Mouse (Mus musculus) lung, embryonic 15.5 days (tissue): Measurements from ENCODE around the gene Ptgs1. TPM values are rescaled to one million over a fixed set of nuclear protein-coding genes. Genes with fewer than 3 reads are reported as not detected.

Experiments used
- ATAC-seq: fragments of 200-750 bp; cut with Nextera tagmentation; 2 replicates; pipeline ENCODE4 v1.8.0; 2017; ENCODE audit warnings: moderate number of reproducible peaks, borderline replicate concordance; ENCODE audit not compliant: low FRiP score, low TSS enrichment; ENCODE audit errors: extremely low read depth
- H3K27ac ChIP-seq: fragments of 300-500 bp; sonication (generic); 2 replicates; pipeline ENCODE4 v1.5.1; 2015; ENCODE audit warnings: moderate library complexity, mild to moderate bottlenecking, inconsistent platforms
- H3K27me3 ChIP-seq: fragments of 300-500 bp; sonication (generic); 2 replicates; pipeline ENCODE4 v1.6.1; 2015; ENCODE audit warnings: inconsistent platforms
- H3K36me3 ChIP-seq: fragments of 300-500 bp; sonication (generic); 2 replicates; pipeline ENCODE4 v1.6.1; 2015; ENCODE audit warnings: inconsistent platforms
- H3K4me1 ChIP-seq: fragments of 300-500 bp; sonication (generic); 2 replicates; pipeline ENCODE4 v1.6.1; 2015; ENCODE audit warnings: inconsistent platforms
- H3K4me2 ChIP-seq: fragments of 300-500 bp; sonication (generic); 2 replicates; pipeline ENCODE4 v1.6.1; 2015; ENCODE audit warnings: inconsistent platforms, mild to moderate bottlenecking, moderate library complexity
- H3K4me3 ChIP-seq: fragments of 300-500 bp; sonication (generic); 2 replicates; pipeline ENCODE4 v1.5.1; 2015; ENCODE audit warnings: mild to moderate bottlenecking, inconsistent platforms
- H3K9ac ChIP-seq: fragments of 300-500 bp; sonication (generic); 2 replicates; pipeline ENCODE4 v1.6.1; 2015; ENCODE audit warnings: inconsistent platforms
- H3K9me3 ChIP-seq: fragments of 300-500 bp; sonication (generic); 2 replicates; pipeline ENCODE4 v1.6.1; 2016; ENCODE audit warnings: inconsistent platforms
- WGBS: fragments of 180-500 bp; shearing (Covaris S2); methylation state at CpG from one replicate; pipeline ENCODE4 v1.1.7; 2015; 5-methylcytosine and 5-hydroxymethylcytosine counted together
- polyA plus RNA-seq: library from polyadenylated mRNA; unstranded; fragments of >200 nt; fragmentation: Nextera tagmentation; extraction: Ambion mirVana; gene quantifications from 2 replicates; pipeline ENCODE4 v1.2.1, GENCODE M21; 2015

The Ptgs1 gene
- polyA plus RNA-seq, 1 experiment from 2014 or later: 54.9 TPM

GRCm38 (mm10) chr2:36236889-36237288 lies 6.7 kb downstream of the Ptgs1 start:
- 83% methylated on average over 5 of the region's 5 CpGs for WGBS
- no peaks in the 10 kb centered on the region for H3K27me3 ChIP-seq
- H3K27ac ChIP-seq: peak overlapping the region; percentile 79
- peaks cover 42% of the 10 kb centered on the region for H3K4me1 ChIP-seq
- no peak overlapping the region for H3K4me3 ChIP-seq
- H3K9me3 ChIP-seq: no peaks in the 10 kb centered on the region
- no peak overlapping the region for H3K9ac ChIP-seq
- peaks cover 9% of the 10 kb centered on the region; the same call in 1 of the 2 replicates for H3K36me3 ChIP-seq
- ATAC-seq: no peak
- no peak overlapping the region for H3K4me2 ChIP-seq

- Histone ChIP-seq H3K27ac (0 out of 2 replicates have a peak overlapping the region, but pooled peaks have one; percentile 79), H3K27me3 (no peaks in the 10 kb centered on the region), H3K36me3 (peaks cover 9% of the 10 kb centered on the region; the same call in 1 of the 2 replicates), H3K4me1 (peaks cover 39% of the 10 kb centered on the region), H3K9ac (no peak overlapping the region), H3K4me3 (no peak overlapping the region), H3K9me3 (no peaks in the 10 kb centered on the region), H3K4me2 (no peak overlapping the region)
- peak; percentile 3 for ATAC-seq
- 64% methylated on average over 6 of the region's 6 CpGs for WGBS
Observed at GRCm38 (mm10) chr2:36237557-36237956, 7.3 kb downstream of the Ptgs1 start.

- Histone ChIP-seq H3K4me2 (no peak overlapping the region), H3K4me1 (peaks cover 42% of the 10 kb centered on the region), H3K27ac (no peak overlapping the region), H3K4me3 (no peak overlapping the region), H3K27me3 (no peaks in the 10 kb centered on the region), H3K9ac (no peak overlapping the region), H3K9me3 (no peaks in the 10 kb centered on the region), H3K36me3 (peaks cover 9% of the 10 kb centered on the region; the same call in 1 of the 2 replicates)
- no peak for ATAC-seq
- 71% methylated on average over 3 of the region's 3 CpGs for WGBS
Observed at GRCm38 (mm10) chr2:36238467-36238866, 8.2 kb downstream of the Ptgs1 start.

- H3K4me3 ChIP-seq: no peak overlapping the region
- H3K4me1 ChIP-seq: peaks cover 44% of the 10 kb centered on the region
- H3K4me2 ChIP-seq: no peak overlapping the region
- 72% methylated on average over 2 of the region's 2 CpGs for WGBS
- no peaks in the 10 kb centered on the region for H3K27me3 ChIP-seq
- H3K27ac ChIP-seq: no peak overlapping the region
- no peak overlapping the region for H3K9ac ChIP-seq
- H3K36me3 ChIP-seq: peaks cover 9% of the 10 kb centered on the region; the same call in 1 of the 2 replicates
- ATAC-seq: no peak
- no peaks in the 10 kb centered on the region for H3K9me3 ChIP-seq
Observed at GRCm38 (mm10) chr2:36238951-36239350, 8.7 kb downstream of the Ptgs1 start.

GRCm38 (mm10) chr2:36242514-36242913 lies 12.3 kb downstream of the Ptgs1 start:
- Histone ChIP-seq H3K27ac (no peak overlapping the region), H3K36me3 (peaks cover 15% of the 10 kb centered on the region; the same call in 1 of the 2 replicates), H3K4me1 (peaks cover 17% of the 10 kb centered on the region), H3K9me3 (no peaks in the 10 kb centered on the region), H3K9ac (no peak overlapping the region), H3K4me3 (no peak overlapping the region), H3K27me3 (no peaks in the 10 kb centered on the region), H3K4me2 (no peak overlapping the region)
- WGBS: 87% methylated on average over 13 of the region's 13 CpGs
- ATAC-seq: 0 out of 2 replicates have a peak, but pooled peaks have one; percentile 2

GRCm38 (mm10) chr2:36243296-36243891 lies 13.2 kb downstream of the Ptgs1 start:
- no peak overlapping the region for H3K4me2 ChIP-seq
- peaks cover 16% of the 10 kb centered on the region for H3K4me1 ChIP-seq
- H3K4me3 ChIP-seq: no peak overlapping the region
- H3K27ac ChIP-seq: peak overlapping the region; percentile 74
- 59% methylated on average over 9 of the region's 9 CpGs for WGBS
- no peaks in the 10 kb centered on the region for H3K27me3 ChIP-seq
- H3K36me3 ChIP-seq: peaks cover 15% of the 10 kb centered on the region; the same call in 1 of the 2 replicates
- H3K9me3 ChIP-seq: no peaks in the 10 kb centered on the region
- no peak overlapping the region for H3K9ac ChIP-seq
- ATAC-seq: 0 out of 2 replicates have a peak, but pooled peaks have one; percentile 32

GRCm38 (mm10) chr2:36243892-36244309 lies 13.7 kb downstream of the Ptgs1 start:
- no peaks in the 10 kb centered on the region for H3K9me3 ChIP-seq
- H3K9ac ChIP-seq: no peak overlapping the region
- no peak overlapping the region for H3K4me2 ChIP-seq
- WGBS: 25% methylated on average over 5 of the region's 5 CpGs
- peaks cover 16% of the 10 kb centered on the region for H3K4me1 ChIP-seq
- ATAC-seq: peak; percentile 77
- H3K4me3 ChIP-seq: no peak overlapping the region
- peaks cover 13% of the 10 kb centered on the region; the same call in 1 of the 2 replicates for H3K36me3 ChIP-seq
- peak overlapping the region; percentile 74 for H3K27ac ChIP-seq
- no peaks in the 10 kb centered on the region for H3K27me3 ChIP-seq

GRCm38 (mm10) chr2:36244705-36245104 lies 14.5 kb downstream of the Ptgs1 start:
- no peak for ATAC-seq
- peaks cover 16% of the 10 kb centered on the region for H3K4me1 ChIP-seq
- WGBS: 73% methylated on average over 3 of the region's 3 CpGs
- no peaks in the 10 kb centered on the region for H3K9me3 ChIP-seq
- H3K4me2 ChIP-seq: no peak overlapping the region
- no peak overlapping the region for H3K4me3 ChIP-seq
- H3K9ac ChIP-seq: no peak overlapping the region
- peak overlapping the region; percentile 74 for H3K27ac ChIP-seq
- no peaks in the 10 kb centered on the region for H3K27me3 ChIP-seq
- H3K36me3 ChIP-seq: peaks cover 15% of the 10 kb centered on the region; the same call in 1 of the 2 replicates

GRCm38 (mm10) chr2:36247964-36248363 lies 17.7 kb downstream of the Ptgs1 start:
- Histone ChIP-seq H3K36me3 (peaks cover 8% of the 10 kb centered on the region; the same call in 1 of the 2 replicates), H3K27me3 (no peaks in the 10 kb centered on the region), H3K9me3 (no peaks in the 10 kb centered on the region), H3K27ac (no peak overlapping the region), H3K4me3 (no peak overlapping the region), H3K4me2 (no peak overlapping the region), H3K4me1 (peaks cover 16% of the 10 kb centered on the region), H3K9ac (no peak overlapping the region)
- WGBS: 64% methylated on average over 3 of the region's 3 CpGs
- ATAC-seq: no peak

- Histone ChIP-seq H3K4me2 (no peak overlapping the region), H3K9me3 (no peaks in the 10 kb centered on the region), H3K4me3 (no peak overlapping the region), H3K9ac (no peak overlapping the region), H3K4me1 (no peaks in the 10 kb centered on the region), H3K27ac (no peak overlapping the region), H3K36me3 (peaks cover 2% of the 10 kb centered on the region; the same call in 1 of the 2 replicates), H3K27me3 (no peaks in the 10 kb centered on the region)
- no peak for ATAC-seq
- 70% methylated on average over 8 of the region's 8 CpGs for WGBS
Observed at GRCm38 (mm10) chr2:36251156-36251555, 20.9 kb downstream of the Ptgs1 start.

GRCm38 (mm10) chr2:36252505-36252904 lies 22.3 kb downstream of the Ptgs1 start:
- no peak overlapping the region for H3K27ac ChIP-seq
- no peak overlapping the region for H3K4me2 ChIP-seq
- H3K4me3 ChIP-seq: no peak overlapping the region
- H3K9me3 ChIP-seq: no peaks in the 10 kb centered on the region
- no peaks in the 10 kb centered on the region for H3K27me3 ChIP-seq
- no peaks in the 10 kb centered on the region for H3K4me1 ChIP-seq
- 0 out of 2 replicates have a peak, but pooled peaks cover 2% of the 10 kb centered on the region for H3K36me3 ChIP-seq
- ATAC-seq: no peak
- no peak overlapping the region for H3K9ac ChIP-seq
- WGBS: 84% methylated on average over 4 of the region's 4 CpGs

- Histone ChIP-seq H3K4me2 (no peak overlapping the region), H3K27me3 (no peaks in the 10 kb centered on the region), H3K9me3 (no peaks in the 10 kb centered on the region), H3K4me1 (no peaks in the 10 kb centered on the region), H3K36me3 (0 out of 2 replicates have a peak, but pooled peaks cover under 1% of the 10 kb centered on the region), H3K4me3 (no peak overlapping the region), H3K9ac (no peak overlapping the region), H3K27ac (no peak overlapping the region)
- 76% methylated on average over 2 of the region's 2 CpGs for WGBS
- ATAC-seq: no peak
Observed at GRCm38 (mm10) chr2:36254445-36254844, 24.2 kb downstream of the Ptgs1 start.
